Mouse (Mus musculus): Measurements from ENCODE around the gene Aqp1. TPM values are rescaled to one million over a fixed set of nuclear protein-coding genes. Genes with fewer than 3 reads are reported as not detected.

Aqp1 gene
- total RNA-seq, 2 experiments from 2014 or later = 45.2 to 72.8 TPM

DNA sequence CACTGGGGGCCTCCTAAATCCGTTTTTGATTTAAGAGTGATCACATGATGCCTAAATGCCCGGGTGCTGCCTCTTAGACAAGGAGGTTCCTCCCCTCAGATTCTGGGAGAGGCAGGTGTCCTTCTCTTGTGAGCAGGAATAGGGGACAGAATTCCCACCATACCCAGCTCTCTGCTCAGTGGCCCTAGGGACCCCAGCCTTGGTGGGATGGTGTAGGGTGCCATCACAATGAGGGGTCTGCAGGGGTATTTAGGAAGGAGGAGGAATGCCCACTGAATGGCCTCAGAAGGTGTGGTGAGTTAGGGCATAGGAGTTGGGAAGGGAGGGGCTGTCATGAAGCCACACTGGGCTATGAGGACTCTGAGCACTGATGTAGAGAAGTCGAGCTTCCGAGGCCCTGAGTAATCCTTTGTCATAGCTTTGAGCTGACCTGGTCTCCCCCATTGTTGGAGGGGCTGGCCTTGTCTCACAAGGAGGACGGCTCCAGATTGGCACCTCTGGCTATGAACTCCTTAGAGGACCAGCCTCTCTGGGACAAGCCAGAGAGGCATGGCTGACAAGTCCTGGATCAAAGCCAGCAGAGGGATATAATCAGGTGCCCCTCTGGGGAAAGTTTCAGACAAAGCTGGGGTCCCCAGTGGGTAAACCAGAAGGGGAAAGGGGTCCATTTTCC lies 4.0 kb upstream of the Aqp1 start:
- DNase-seq = no peak

DNA sequence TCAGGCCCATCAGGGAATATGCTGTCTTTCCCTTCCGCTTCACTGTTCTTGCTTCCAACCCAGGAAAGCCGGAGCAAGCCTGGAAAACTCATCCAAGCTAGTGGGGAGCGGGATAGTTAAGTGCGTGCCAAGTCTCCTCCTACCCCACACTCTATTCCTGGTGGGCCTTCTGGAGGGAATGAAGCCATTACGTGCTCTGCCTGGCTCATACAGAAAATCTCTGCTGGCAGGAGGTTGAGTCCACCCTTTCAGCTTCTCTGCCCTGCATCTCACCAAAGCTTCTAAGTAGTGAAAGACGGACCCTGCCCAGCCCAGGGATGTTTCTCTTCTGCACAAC lies 3.5 kb upstream of the Aqp1 start:
- DNase-seq = no peak

DNA sequence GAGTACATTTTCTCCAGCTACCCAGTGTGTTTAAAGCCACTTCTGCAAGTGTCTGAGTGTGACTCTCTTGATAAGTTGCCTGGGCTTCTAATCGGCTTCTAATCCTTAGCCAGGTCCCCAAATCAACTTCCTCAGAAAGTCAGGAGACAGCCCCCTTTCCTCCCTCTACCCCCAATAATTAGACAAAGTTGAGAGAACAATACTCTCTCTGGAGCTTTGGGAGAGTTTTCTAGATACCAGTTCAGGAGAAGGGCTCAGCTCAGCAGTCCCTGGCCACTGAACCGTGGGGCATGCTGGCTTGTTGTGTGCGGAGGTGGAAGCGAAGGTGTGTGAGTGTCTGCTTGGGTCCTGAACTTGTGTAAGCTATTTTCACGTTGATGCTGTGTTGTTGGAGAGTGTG lies 1.0 kb downstream of the Aqp1 start:
- DNase-seq = no peak

DNA sequence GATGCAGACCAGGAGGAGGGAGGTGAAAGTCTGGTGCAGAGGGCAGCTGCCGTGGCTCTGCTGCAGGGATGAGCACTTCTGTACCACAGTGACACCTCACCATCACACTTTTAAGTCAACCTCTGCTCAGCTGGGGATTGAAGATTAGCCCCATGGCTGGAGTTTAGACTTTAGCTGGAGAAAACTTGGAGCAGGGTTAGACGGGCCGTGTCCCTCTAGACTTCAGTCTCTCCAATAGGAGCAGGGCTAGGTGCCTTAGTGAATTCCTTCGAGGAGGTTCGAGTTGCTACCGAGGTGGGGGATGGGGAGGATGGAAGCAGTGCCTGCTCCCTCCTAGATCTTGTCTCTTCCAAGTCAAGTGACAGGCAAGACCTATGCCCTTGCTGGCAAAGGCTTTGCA lies 1.8 kb downstream of the Aqp1 start:
- no peak for DNase-seq

DNA sequence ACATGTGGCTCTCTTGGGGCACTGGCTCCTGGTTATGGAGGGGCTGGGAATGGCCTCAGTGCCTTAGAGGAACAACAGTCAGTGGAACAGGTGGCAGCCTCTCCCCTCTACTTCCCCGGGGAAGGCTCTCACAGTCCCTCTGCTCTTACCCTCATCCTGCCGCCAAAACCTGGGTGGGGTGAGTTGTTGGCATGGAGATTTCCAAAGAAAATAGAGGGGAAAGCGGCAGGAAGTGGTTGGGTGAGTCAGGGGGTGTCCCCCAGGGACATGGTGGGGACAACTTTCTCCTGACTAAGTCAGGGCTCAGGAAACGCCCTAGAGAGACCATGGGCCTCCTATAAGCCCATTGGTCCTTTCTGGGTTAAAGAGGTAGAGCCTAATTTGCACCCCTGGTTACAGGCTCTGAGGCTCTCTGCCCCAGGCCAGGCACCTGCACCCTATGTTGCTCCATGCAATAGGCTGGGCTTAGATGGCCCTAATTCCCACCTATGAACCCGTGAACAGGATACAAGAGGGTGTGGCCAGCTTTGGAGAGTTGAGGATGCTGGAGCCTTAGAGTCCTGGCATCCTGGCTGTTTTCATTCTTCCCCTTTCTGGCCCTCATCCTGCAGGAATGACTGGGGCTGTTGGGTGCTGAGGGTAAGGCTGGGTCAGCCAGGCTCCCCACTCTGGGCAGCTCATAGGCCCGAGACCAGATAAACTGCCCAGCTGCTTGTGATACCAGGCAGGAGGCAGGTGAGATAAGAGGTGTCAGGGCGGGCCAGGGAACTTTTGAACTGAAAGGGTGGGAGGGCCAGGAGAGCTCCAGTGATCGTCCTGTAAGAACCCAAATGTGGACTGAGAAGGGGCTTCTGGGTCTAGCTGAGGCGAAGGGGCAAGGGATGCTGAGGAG lies 2.9 kb downstream of the Aqp1 start:
- no peak for DNase-seq

DNA sequence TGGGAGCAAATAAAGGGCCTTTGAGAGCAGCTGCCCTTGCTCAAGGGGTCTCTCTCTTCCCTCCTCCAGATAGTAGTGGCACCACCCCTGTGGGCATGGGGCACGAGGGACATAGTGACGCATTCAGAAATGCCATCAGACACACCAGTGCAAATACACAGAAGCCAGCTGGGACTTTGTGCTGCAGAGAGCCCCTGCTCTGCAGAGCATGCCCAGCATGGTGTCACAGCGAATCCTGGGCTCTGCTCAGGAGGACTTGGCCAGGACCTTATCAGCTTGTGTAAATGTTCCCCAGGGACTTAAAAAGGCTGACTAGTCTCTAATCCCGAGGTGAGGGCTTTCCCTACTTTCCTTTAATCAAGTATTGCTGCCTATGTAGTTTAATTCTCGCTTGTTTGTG lies 5.5 kb downstream of the Aqp1 start:
- DNase-seq = no peak

DNA sequence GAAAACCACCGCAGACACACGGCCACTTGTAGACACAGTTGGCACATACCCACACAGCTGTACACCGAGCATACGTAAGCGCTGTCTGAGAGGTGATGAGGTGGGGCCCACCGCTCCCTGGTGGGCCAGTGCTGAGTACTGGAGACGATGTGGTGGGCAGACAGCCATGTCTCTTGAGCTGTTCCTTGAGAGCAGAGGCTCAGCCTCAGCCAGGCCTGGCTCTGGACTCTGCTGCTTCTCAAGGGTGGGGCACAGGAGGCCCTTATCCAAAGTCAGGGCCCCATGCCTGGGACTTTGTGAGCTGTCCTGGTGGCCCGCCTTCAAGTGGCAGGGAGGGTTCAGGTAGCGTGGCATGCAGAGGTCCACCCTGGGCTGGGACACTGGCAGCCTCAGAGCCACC lies 6.1 kb downstream of the Aqp1 start:
- DNase-seq = no peak

DNA sequence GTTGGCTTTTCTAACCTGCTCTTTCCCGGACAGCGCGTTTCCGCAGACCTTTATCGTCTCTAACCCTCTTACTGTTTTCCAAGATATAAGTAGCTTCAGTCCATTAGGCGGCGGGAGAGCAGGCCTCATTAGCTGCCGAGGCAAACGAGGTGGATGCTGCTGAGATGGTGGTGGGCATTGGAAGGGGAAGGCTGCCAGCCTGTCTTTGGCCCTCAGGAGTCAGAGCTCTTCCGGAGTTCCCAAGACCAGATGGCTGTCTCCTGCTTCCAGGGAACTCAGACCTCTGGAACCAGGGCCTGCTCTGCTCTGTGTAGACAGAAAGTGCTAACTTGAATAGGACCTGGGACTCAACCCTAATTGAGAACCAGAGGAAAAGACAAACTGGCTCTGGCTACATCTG lies 7.2 kb downstream of the Aqp1 start:
- no peak for DNase-seq

DNA sequence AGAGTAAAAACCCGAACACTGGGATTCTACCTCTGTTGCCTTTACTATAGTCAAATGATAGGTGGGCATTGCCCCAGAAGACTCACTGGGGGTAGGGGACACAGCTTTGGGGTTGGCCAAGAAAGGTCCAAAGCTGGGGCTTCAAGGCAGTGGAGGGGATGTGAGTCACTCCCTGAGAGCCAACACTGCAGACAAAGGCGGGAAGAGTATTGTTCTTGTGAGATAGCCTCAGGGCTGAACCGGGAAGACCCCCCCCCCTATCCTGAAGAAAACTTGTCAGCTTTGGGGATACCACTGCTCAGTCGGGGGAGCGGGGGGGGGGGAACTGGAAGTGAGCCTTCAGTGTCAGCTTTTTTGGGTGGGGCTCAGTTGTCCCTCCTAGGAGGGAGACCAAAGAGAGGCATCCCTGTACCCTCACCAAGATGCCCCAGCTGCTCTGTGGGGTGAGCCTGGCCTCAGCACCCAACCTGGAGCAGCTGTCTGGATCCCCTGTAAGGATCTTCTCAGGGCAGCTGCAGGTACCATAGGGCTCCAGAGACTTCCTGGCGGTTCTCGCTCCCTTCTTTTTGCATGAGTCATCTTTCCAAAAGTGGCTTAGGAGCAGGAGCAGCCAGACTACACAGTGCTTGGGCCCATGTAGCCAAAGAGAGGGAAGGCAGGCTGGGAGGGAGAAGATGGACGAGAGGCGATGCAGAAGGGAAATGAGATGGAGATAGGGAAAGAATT lies 8.2 kb downstream of the Aqp1 start:
- no peak for DNase-seq

DNA sequence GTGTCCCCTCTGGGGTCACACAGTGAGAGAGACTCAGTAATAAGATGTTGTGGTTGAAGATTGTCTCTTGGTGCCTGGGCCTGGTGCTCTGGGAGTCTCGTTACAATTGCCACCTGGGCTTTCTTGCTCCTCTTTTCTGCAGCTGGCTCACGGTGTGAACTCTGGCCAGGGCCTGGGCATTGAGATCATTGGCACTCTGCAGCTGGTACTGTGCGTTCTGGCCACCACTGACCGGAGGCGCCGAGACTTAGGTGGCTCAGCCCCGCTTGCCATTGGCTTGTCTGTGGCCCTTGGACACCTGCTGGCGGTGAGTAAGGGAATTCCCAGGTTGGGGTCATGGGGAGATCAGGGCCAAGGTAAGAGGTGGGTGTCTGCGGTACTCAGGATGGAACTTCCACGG lies 9.0 kb downstream of the Aqp1 start:
- no peak for DNase-seq

DNA sequence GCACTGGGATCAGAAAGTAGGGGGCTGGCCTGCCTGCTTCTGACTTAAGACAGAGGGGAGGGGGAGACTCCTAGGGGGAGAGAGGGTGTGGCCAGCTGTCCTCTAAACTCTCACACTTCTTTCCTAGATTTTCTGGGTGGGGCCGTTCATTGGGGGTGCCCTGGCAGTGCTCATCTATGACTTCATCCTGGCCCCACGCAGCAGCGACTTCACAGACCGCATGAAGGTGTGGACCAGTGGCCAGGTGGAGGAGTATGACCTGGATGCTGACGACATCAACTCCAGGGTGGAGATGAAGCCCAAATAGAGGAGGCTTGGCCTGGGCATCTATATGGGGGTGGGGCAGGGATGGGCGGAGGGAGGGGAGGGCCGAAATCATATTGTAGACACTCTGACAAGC lies 10.3 kb downstream of the Aqp1 start:
- no peak for DNase-seq

DNA sequence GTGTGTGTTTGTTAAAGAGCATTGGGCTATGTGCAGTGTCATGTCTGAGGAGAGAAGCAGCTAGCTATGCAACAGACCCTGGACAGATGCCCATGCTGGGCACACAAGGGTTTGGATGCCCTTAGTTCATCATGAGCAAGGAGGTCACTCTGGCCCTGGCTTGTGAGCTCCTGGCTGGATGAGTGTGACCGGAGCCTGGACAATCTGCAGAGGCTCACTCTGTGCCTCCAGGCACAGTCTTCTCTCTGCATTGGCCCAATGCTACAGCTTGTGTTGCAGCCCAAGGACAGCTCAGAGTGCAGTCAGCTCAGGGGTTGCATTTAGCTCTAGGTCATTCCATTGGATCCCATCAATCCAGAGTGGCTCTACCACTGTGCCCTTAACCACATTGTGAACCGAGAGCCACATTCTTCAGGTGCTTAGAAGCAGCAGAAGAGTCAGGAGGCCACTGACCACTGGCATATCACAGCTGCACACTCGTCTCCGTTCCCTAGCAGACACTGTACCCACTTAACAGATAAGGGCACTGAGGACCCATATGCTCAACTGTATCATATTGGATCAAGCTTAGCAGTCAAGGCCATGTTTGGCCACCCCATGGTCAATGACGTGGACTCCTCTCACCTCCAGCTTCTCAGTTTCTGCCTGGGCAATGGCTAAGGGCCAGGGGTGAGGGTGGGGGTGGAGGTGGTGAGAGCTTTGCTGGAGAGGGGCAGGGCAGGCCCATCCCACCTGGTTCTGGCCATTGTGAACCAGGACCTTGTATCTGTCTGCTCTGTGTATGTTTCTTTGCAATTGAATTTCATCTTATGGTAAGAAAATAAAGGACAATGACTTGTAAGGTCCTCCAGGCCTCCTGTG lies 11.7 kb downstream of the Aqp1 start:
- DNase-seq = no peak

DNA sequence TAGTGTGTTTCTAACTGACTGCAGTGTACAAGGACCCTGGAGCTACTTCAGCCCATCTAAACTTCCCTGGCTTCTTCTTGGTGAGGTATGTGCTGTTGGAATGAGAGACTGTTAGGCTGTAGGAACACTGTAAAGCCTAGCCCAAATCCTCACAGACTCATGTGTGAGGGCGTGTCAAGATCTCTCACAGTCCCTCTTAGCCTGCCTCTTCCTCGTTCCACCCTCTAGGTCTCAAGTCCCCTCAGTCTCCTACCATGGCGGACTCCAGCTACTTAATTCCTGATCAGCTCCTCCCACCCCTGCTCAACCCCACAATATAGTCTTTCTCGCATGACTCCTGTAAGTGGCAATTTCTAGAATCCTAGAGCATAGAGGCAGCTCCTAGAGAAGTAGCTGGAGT lies 13.0 kb downstream of the Aqp1 start:
- DNase-seq = no peak

DNA sequence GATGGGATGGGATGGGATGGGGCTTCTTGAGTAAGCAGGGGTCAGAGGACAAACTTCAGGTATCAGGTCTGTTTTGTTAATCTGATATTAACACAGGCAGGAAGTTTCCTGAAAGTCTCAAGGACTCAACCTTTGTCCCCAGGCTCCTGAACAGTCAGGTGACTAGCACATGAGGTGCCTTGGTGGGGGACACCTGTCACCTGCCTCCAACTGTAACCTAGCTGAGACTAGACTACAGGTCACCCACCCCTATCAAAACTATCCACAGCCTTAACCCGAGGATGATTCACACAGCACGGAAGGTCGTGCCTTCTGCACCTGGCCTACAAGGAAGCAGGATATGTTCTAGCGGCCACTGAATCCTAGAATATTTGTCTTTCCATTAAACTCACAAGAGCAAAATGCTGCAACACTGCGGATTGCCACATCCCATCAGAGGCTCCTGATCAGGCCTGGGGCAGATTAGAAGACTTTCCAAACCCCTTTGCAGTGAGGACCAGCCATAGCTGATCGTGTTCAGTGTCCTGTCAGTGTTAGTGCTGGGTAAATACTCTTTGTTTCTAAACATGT lies 14.2 kb downstream of the Aqp1 start:
- DNase-seq = no peak

DNA sequence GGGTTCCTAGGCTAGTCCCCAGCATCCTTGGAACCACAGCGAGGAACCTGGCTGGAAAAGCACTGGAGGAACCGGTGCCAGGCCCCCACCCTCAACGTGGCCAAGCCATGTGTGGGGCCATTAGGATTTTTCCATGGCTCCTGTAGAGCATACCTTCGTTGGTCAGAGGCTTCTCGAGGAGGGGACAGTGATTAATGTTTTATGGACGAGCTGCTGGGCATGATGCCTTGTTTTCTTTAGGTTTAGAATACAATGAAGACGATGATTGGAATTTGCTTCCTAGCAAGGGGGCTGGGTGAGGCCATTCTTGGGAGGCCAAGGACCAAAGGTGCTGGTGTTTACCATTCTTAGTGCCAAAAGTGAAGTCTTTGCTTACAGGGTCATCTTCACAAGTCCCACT lies 15.5 kb downstream of the Aqp1 start:
- DNase-seq = no peak

DNA sequence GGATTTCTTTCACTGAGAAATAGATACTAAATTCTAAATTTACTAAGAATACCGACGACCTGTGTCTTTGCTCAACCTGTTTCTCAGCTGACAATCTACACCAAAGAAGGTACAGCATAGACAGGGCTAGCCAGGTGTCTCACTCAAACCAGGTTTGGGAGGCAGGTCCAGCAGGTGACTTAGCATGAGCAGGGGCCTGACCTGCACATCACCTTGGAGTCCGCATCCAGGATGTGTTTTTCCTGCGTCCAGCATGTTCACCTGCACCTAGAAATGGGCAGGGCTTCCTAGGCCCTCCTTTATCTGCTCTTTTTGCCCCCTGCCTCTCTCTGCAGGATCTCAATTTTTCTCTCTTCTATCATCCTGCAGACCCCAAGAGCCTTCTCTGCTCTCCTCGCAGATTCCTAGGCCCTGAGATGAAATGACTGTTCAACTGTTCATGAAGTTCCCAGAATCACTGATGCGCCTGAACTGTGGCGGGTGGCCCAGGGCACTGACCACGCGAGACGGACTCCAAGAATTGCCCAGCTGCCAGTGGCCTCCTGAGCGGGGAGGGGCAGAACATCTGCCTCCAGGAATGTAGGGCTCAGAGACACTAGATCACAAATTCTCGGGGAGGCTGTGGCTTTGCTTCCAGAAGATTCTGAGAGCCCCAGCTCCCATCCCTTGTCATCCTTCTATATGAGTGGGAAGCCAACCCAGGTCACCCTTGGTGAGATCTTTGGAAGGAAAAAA lies 17.6 kb downstream of the Aqp1 start:
- no peak for DNase-seq

DNA sequence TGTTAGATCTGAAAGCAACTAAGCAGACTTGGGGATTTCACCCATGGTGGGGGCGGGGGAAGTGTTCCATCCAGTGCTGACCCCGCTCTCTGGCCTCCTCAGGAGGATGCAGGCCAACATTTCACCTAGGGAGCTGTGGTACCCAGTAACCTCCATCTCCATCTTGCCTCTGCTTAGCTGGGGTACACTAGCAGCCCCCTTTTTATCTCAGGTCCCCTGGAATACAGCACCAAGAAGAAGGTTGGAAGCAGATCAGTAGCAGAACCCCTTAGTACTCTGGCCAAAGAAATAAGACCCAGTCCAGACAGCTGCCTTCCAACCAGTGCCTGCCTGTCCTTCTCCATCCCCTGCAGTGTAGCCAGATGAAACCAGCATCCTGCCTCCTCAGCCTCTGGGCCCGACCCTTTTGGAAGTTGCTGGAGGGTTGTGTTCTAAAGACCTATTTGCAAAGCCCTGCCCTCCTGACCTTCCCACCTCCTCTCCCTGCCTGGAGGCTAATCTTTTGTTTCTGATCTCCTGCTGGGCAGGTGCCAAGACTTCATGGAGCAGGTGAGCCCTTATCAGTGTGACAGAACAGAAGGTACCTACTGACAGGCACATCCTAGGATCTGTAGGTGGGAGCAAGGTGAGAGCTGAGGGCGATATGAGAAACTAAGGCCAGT lies 18.4 kb downstream of the Aqp1 start:
- DNase-seq = no peak

DNA sequence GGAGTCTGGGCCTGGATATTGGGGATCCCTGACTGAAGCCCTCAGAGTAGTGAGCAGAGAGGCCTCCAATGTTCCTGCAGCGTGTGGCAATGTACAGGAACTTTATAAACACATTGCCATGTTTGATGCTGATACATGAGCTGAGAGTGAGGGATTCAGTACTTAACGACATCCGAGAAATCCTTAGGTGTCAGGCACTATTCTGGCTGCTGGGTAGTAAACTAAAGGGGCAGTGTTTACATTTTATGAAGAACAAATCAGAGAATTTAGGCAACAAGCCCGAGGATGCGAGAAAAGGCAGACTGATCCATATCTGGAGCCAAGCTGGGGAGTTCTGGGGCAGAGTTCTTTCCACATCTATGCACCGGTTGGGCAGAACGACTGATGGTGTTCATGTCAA lies 19.3 kb downstream of the Aqp1 start:
- no peak for DNase-seq

DNA sequence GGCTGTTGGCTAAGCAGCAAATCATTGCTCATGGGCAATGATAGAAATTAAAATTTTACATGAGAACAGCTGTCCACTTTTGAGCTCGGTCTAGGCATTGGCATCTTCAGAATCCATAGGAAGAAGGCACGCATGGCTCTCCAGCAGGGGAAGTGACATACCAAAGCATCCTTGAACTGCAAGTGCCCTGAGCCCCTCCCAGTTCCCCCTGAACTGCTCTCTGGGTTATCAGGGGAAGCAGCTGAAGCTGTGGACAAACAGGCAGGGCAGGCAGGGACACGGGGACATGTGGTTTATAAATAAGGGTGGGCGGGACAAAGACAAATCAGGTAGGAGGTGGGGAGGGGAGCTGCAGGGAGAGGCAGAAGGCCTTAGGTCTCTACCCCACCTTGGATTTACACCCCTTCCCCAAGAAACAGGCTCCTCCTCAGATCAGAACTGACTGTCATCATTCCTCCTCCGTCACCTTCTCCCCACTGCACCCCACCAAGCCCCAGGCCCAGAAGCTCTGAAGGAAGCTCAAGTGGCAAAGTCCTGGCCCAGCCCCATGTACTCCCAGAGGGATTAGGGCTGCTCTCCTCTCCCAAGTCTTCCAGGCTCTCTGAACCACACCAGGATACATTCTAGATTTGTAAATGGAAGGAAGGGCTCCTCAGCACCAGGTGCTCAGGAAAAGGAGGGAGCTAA lies 19.9 kb downstream of the Aqp1 start:
- no peak for DNase-seq

Measured in adrenal gland, postnatal 36 days (tissue).